Mouse (Mus musculus): Measurements from ENCODE around the gene Ppm1b.

GRCm38 (mm10) chr17:85026436-85026835 lies 69.9 kb downstream of the Ppm1b start:
- TF ChIP-seq CTCF (IDR thresholded peaks at IDR 0.05; ENCODE audit: low read depth): no peak
- TF ChIP-seq EP300 (IDR thresholded peaks at IDR 0.05; ENCODE audit: low read depth): no peak

Data from liver, embryonic 14.5 days (tissue).